Mouse (Mus musculus) heart, adult 18-20 months (tissue): Measurements from ENCODE around the gene Dhrs7. TPM values are rescaled to one million over a fixed set of nuclear protein-coding genes. Genes with fewer than 3 reads are reported as not detected.

Experiments
- DNase-seq, 2 experiments: peaks; one replicate each; pipeline ENCODE4 v3.0.0; 2021 to 2022; ENCODE audit warnings: mixed read lengths in 1 of 2
- total RNA-seq, 2 experiments: library from RNA; stranded (reverse); gene quantifications; 2 replicates each; pipeline ENCODE4 v1.2.3; 2021

The Dhrs7 gene
- total RNA-seq, 2 experiments from 2014 or later: 61.7 to 74.5 TPM

DNA sequence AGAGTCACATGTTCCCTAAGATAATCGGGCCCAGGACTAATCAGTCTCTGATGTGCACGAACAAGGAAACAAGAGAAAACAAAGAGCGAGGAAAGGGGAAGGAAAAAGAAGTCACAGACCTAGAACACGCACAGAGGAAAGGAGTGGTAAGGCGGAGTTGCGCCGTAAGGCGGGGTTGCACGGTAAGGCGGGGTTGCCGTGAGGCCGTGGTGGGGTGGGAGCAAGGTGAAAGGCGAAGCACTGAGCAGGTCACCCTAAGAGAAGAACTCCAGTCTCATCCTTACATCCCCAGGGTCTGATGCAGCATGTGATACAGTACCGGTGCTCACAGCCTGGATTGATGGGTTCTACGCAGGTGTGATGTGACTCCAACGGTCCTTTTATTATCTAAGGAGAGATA lies 8.9 kb downstream of the Dhrs7 start:
- DNase-seq: no peak

- peak; percentile 32 to 81 for DNase-seq
These were observed 10.0 kb downstream of the Dhrs7 start for GRCm38 (mm10) chr12:72654698-72655097.

DNA sequence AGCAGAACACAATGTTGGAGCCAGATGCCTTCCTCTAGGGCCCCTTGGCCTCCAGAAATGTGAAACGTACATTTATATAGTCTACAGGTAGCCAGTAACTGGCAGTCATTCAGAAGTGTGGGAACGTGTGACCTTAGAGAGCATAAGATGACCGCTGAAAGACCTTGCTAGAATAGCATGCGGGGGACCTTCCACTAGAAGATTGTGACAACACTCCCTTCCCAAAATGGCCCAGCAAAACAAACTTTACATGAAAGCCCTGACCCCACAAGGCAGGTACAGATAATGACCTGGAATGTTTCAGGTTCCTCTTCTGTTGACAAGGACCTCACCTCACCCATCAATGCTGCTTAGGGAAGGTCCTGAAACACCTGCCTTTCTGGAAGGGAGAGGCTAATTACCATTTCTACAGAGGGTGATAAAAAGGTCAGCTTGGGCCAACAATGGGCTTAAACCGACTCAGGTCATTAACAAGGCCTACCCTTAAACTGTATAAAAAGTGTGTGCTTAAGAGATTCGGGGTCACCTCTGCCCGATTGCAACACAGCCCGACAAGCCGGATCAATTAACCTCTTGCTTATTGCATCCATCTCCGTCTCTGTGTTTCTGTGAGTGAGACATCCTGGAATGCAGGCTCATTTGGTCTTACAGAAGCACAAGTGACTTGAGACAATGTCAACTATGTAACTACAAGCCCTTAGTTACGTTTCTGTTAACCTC lies 14.9 kb downstream of the Dhrs7 start, which contains the start of gene Gm4756:
TSS of gene Gm4756 (minus strand) at position 51 of the 720 bp plus-strand sequence.
- DNase-seq: no peak

GRCm38 (mm10) chr12:72648921-72649320 lies 15.8 kb downstream of the Dhrs7 start:
- no peak for DNase-seq

DNA sequence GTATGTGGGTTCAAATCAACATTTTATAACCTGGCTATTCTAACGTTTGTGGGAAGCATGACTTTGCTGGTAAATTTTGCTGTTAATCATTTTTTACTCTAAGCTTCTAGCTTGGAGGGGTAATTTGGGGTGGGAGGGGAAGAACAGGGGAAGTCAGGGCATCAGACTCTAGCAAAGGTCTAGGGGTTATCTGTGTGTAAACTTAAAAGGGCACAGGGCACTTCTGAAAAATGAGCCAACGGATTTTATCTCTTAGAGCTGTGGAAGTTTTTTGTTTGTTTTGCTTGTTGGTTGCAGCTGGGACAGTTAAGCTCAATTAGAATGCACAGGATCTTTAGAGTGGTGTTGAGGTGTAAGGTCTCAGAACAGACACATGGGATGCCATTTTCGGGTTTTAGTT lies 26.7 kb downstream of the Dhrs7 start:
- no peak for DNase-seq

DNA sequence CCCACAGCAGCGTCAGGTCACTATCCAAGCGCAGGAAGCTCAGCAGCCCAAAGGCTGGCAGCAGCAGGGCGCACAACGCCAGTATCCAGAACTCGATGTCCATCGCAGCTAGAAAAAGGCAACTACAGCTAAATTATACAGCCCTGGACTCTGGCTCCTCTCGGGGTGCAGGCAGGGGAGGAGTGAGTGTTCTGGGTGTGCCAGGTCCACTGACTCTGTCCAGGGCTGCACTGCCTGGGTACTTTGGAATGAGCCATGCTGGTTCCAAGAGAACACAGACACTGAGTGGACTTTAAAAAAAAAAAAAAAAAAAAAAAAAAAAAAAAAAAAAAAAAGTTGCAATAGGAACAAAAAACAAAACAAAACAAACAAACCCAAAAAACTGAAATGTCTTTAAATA lies 36.0 kb downstream of the Dhrs7 start:
- DNase-seq: no peak

DNA sequence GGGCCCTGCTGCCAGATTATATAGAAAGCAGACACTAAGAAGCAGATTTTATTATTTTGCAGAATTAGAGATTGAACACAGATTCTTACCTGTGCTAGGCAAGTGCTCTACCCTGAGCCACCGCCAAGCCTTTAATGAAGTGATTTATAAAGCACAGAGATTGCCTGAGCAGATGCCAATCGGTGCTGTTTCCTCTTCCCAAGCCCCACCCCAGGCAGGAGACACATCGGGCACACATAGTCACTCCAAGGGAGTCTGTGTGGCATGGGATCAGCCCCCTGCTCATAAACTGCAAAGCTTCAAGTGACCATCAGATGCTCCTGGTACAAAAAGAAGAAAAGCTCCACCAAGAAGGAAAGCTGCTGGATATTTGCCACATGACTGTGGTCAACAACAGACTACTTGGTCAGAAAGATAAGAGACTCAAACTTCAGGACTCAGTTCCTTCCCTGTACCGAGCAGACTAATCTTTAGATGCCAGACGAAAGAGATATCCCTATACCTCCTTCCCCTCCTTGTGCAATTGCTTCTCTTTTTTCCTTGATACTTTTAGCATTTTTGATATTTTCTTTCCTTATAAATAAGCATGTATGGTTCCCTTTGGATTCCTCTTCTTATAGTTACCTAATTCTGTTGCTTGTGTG lies 41.7 kb downstream of the Dhrs7 start:
- no peak for DNase-seq

DNA sequence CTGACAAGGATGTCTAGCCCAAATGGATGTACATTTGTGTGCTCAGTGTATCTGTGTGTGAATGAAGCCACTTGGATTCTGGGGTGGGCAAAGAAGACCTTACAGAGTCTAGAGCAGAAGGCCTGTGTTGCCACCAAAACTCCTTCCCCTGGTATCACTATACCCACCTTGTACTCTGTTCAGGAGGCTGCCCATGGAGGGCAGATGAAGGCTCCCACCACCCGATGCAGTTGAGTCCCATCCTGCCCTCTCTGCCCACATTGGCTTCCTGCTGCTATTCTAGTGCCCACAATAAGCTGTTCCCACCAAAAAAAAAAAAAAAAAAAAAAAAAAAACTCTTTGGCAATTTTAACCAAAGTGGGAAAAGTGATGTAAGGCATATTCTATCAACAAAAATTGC lies 43.3 kb downstream of the Dhrs7 start:
- DNase-seq: no peak

DNA sequence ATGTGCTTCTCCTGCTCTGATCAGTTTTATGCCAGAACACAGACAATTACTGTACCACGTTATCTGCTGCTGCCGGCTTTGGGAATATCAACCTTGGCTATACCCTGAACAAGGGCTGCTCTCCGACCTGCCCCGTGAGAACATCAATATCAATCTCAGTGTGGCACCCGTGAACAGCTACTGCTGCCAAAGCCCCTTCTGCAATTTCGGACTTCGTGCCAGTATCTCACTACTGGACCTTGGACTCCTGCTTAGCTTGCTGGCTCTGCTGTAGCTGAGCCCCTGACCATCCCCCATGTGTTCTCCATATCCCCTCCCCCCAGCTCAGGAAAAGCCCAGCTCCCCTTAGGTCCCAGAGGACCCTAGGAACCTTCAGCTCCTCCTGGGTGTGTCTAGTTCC lies 43.9 kb downstream of the Dhrs7 start:
- no peak for DNase-seq

DNA sequence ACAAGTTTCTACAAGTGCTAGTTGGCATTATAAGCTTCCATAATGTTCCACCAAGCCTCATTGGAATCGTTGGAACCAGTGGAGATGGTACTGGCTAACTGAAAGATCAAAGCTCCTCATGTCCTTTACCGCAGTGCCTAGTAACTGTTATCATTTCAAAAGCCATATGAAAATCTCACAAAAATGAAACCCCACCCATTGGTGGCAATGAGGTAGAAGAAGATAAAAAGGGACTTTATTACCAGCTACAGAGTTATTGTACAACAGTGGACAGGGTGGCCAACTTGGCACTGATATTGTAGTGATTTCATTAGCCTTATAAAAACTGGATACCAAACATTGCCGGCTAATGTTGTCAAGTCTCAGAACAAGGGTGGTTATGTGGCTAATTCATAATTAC lies 52.7 kb downstream of the Dhrs7 start:
- no peak for DNase-seq

Other genes with a start within 250 kb of the Dhrs7 start
- gene Lrrc9, start 223.0 kb downstream of the Dhrs7 start, total RNA-seq: under 1 TPM; 0.08 to 0.47 TPM
- 1 to 10 TPM; 3.4 to 3.7 TPM for gene Pcnx4, start 128.5 kb downstream of the Dhrs7 start, total RNA-seq
- not detected for gene Gm4756, start 15.2 kb downstream of the Dhrs7 start, total RNA-seq
- gene Ppm1a, start 92.5 kb upstream of the Dhrs7 start, total RNA-seq: 100 to 1,000 TPM; 252 to 254 TPM